Mouse (Mus musculus) adrenal gland, postnatal 14 days (tissue): ENCODE measurements at regions not wholly inside any gene's neighbourhood (a gene's known extent, or its start where the extent isn't known, plus 50 kb on each side); places are given as distances from the start of the nearest gene placed in this dataset.

Experiments
- DNase-seq: peaks from one replicate; pipeline ENCODE4 v3.0.0; 2021; ENCODE audit warnings: mixed read lengths

GRCm38 (mm10) chr1:164628840-164629239 lies 167.6 kb upstream of the Dpt start:
- DNase-seq, result peak; percentile 14

- no peak for DNase-seq
These were observed 164.8 kb upstream of the Atp1b1 start for GRCm38 (mm10) chr1:164622946-164623345.

- no peak for DNase-seq
These were observed 164.3 kb upstream of the Atp1b1 start for GRCm38 (mm10) chr1:164622417-164622816.

- no peak for DNase-seq
These were observed 162.0 kb upstream of the Atp1b1 start for GRCm38 (mm10) chr1:164620129-164620528.

- DNase-seq, result no peak
These were observed 159.7 kb upstream of the Atp1b1 start for GRCm38 (mm10) chr1:164617871-164618270.

GRCm38 (mm10) chr1:164607061-164607460 lies 148.9 kb upstream of the Atp1b1 start:
- no peak for DNase-seq

- no peak for DNase-seq
These were observed 148.1 kb upstream of the Atp1b1 start for GRCm38 (mm10) chr1:164606141-164606754.

- no peak for DNase-seq
These were observed 145.3 kb upstream of the Atp1b1 start for GRCm38 (mm10) chr1:164603433-164603832.

- no peak for DNase-seq
These were observed 144.4 kb upstream of the Atp1b1 start for GRCm38 (mm10) chr1:164602568-164602967.

- no peak for DNase-seq
These were observed 132.1 kb upstream of the Atp1b1 start for GRCm38 (mm10) chr1:164590205-164590613.

- DNase-seq, result no peak
These were observed 128.2 kb upstream of the Atp1b1 start for GRCm38 (mm10) chr1:164586066-164586989.

GRCm38 (mm10) chr1:164576856-164577489 lies 118.8 kb upstream of the Atp1b1 start:
- DNase-seq, result no peak

GRCm38 (mm10) chr1:164573639-164574038 lies 115.5 kb upstream of the Atp1b1 start:
- no peak for DNase-seq

- DNase-seq, result no peak
These were observed 114.0 kb upstream of the Atp1b1 start for GRCm38 (mm10) chr1:164572183-164572582.

- DNase-seq, result peak; percentile 4
These were observed 113.4 kb upstream of the Atp1b1 start for GRCm38 (mm10) chr1:164571496-164572078.

GRCm38 (mm10) chr1:164564847-164565246 lies 106.7 kb upstream of the Atp1b1 start:
- no peak for DNase-seq

GRCm38 (mm10) chr1:164559546-164560228 lies 101.5 kb upstream of the Atp1b1 start:
- DNase-seq, result peak; percentile 34

- DNase-seq, result peak; percentile 17
These were observed 94.5 kb upstream of the Atp1b1 start for GRCm38 (mm10) chr1:164552658-164553057.

- peak; percentile 7 for DNase-seq
These were observed 92.9 kb upstream of the Atp1b1 start for GRCm38 (mm10) chr1:164551019-164551418.

GRCm38 (mm10) chr1:164550596-164550995 lies 92.4 kb upstream of the Atp1b1 start:
- DNase-seq, result peak; percentile 31

GRCm38 (mm10) chr1:164548071-164548470 lies 89.9 kb upstream of the Atp1b1 start:
- no peak for DNase-seq

GRCm38 (mm10) chr1:164545843-164546242 lies 87.7 kb upstream of the Atp1b1 start:
- no peak for DNase-seq
